Mouse (Mus musculus): ENCODE results near the gene Cerkl. TPM values are rescaled to one million over a fixed set of nuclear protein-coding genes. Genes with fewer than 3 reads are reported as not detected.

Gene Cerkl
- polyA plus RNA-seq, 1 experiment: not detected

GRCm38 (mm10) chr2:79316182-79316880, 140.3 kb downstream of the Cerkl start:
- 76% methylated on average over 9 of the region's 9 CpGs for WGBS
- Histone ChIP-seq H3K4me3 (ENCODE audit: insufficient read depth, low read depth, low read length) (no peak overlapping the region), H3K27ac (ENCODE audit: insufficient read depth, low read depth, low read length) (no peak overlapping the region), H3K4me1 (ENCODE audit: control insufficient read depth, insufficient read depth, low read length) (no peaks in the 10 kb centered on the region)
- TF ChIP-seq CTCF (IDR thresholded peaks at IDR 0.05; ENCODE audit: insufficient read depth, low read depth, low read length): no peak
- no peak for TF ChIP-seq POLR2A (IDR thresholded peaks at IDR 0.05; ENCODE audit: insufficient read depth, low read depth, low read length)

- Histone ChIP-seq H3K4me1 (ENCODE audit: control insufficient read depth, insufficient read depth, low read length) (no peaks in the 10 kb centered on the region), H3K4me3 (ENCODE audit: insufficient read depth, low read depth, low read length) (no peak overlapping the region), H3K27ac (ENCODE audit: insufficient read depth, low read depth, low read length) (no peak overlapping the region)
- WGBS: 83% methylated on average over 4 of the region's 4 CpGs
- TF ChIP-seq POLR2A (IDR thresholded peaks at IDR 0.05; ENCODE audit: insufficient read depth, low read depth, low read length): no peak
- no peak for TF ChIP-seq CTCF (IDR thresholded peaks at IDR 0.05; ENCODE audit: insufficient read depth, low read depth, low read length)
Observed at GRCm38 (mm10) chr2:79315108-79315507, 141.5 kb downstream of the Cerkl start.

DNA sequence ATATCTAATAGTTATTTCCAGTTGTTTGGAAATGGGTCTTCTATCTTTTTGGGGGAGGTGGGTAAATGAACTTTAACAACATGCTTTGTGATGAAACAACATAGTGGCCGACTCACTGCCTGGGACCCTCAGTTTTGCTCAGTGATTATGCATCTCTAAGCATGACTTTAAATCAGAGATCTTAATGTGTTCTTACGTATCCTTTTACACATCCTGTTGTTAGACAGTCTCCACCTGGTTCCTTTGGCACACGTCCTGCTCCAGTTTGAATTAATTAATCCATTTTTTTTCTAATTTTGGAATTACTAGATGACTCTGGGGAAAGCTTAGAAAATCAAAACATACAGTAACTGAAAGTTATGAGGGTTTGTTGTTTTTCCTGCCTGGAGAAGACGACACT, 144.1 kb downstream of the Cerkl start:
- Histone ChIP-seq H3K4me1 (ENCODE audit: control insufficient read depth, insufficient read depth, low read length) (no peaks in the 10 kb centered on the region), H3K27ac (ENCODE audit: insufficient read depth, low read depth, low read length) (no peak overlapping the region), H3K4me3 (ENCODE audit: insufficient read depth, low read depth, low read length) (no peak overlapping the region)
- WGBS: 83% methylated on average over 4 of the region's 4 CpGs
- TF ChIP-seq POLR2A (IDR thresholded peaks at IDR 0.05; ENCODE audit: insufficient read depth, low read depth, low read length) (no peak), CTCF (IDR thresholded peaks at IDR 0.05; ENCODE audit: insufficient read depth, low read depth, low read length) (no peak)

DNA sequence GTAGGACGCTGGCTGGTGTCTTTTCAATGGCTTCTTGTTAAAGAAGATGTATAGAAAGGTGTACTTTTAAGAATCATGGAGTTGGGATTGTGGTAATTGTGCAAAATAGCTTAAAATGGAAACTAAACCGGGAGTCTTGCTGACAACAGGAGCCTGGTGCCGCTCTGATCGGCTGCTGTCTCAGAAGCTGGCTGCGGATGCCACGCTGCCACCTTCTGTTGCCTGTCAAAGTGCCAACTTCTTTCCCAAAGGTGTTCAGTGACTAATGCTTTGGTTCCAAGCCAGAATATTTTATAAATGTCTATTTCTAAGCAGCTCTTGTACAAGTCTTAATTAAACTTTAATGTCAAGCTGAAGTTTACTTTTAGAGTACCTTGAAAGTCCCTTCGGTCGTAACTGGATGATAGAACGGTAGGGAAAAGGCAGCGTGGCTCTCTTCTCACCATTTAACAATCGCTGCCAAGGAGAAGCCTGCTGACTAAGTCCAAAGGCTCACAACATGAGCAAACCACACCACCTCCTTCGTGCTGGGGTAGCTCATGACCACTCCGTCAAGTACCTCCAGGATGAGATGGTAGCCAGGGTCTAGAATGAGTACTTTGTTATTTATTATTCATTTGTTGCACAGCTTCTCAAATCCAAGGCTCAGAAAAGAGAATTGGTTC, 147.0 kb downstream of the Cerkl start:
- H3K27ac ChIP-seq (ENCODE audit: insufficient read depth, low read depth, low read length): no peak overlapping the region
- 85% methylated on average over 13 of the region's 13 CpGs for WGBS
- H3K4me3 ChIP-seq (ENCODE audit: insufficient read depth, low read depth, low read length): no peak overlapping the region
- no peaks in the 10 kb centered on the region for H3K4me1 ChIP-seq (ENCODE audit: control insufficient read depth, insufficient read depth, low read length)
- TF ChIP-seq CTCF (IDR thresholded peaks at IDR 0.05; ENCODE audit: insufficient read depth, low read depth, low read length) (no peak), POLR2A (IDR thresholded peaks at IDR 0.05; ENCODE audit: insufficient read depth, low read depth, low read length) (no peak)

GRCm38 (mm10) chr2:79307549-79307948, 149.0 kb downstream of the Cerkl start:
- WGBS: 73% methylated on average over 4 of the region's 4 CpGs
- H3K4me3 ChIP-seq (ENCODE audit: insufficient read depth, low read depth, low read length): no peak overlapping the region
- H3K27ac ChIP-seq (ENCODE audit: insufficient read depth, low read depth, low read length): no peak overlapping the region
- H3K4me1 ChIP-seq (ENCODE audit: control insufficient read depth, insufficient read depth, low read length): no peaks in the 10 kb centered on the region
- TF ChIP-seq CTCF (IDR thresholded peaks at IDR 0.05; ENCODE audit: insufficient read depth, low read depth, low read length): no peak

DNA sequence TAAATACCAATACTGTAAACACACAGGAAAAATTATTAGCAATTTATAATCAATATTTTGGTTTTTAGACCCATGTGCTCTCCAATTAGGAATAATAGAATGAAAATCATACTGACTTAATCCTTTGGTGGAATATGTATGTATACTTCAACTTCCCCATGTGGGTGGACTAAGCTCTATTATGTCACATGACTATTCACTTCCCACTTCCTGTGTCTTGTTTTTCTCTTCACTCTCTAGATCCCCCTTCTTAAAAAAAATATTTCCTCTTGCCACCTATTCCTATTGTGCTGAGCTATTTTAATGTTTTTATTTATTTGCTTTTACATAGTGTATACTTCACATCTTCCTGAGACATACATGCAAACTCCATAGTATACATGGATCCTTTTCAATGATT, 154.2 kb downstream of the Cerkl start:
- Histone ChIP-seq H3K4me1 (ENCODE audit: control insufficient read depth, insufficient read depth, low read length) (no peaks in the 10 kb centered on the region), H3K27ac (ENCODE audit: insufficient read depth, low read depth, low read length) (no peak overlapping the region), H3K4me3 (ENCODE audit: insufficient read depth, low read depth, low read length) (no peak overlapping the region)
- TF ChIP-seq CTCF (IDR thresholded peaks at IDR 0.05; ENCODE audit: insufficient read depth, low read depth, low read length) (no peak), POLR2A (IDR thresholded peaks at IDR 0.05; ENCODE audit: insufficient read depth, low read depth, low read length) (no peak)

GRCm38 (mm10) chr2:79292431-79292830, 164.2 kb downstream of the Cerkl start:
- no peak for TF ChIP-seq POLR2A (IDR thresholded peaks at IDR 0.05; ENCODE audit: insufficient read depth, low read depth, low read length)
- TF ChIP-seq CTCF (IDR thresholded peaks at IDR 0.05; ENCODE audit: insufficient read depth, low read depth, low read length): no peak
- Histone ChIP-seq H3K4me3 (ENCODE audit: insufficient read depth, low read depth, low read length) (no peak overlapping the region), H3K4me1 (ENCODE audit: control insufficient read depth, insufficient read depth, low read length) (no peaks in the 10 kb centered on the region; the same call in 1 of the 2 replicates), H3K27ac (ENCODE audit: insufficient read depth, low read depth, low read length) (no peak overlapping the region)
- WGBS: 66% methylated on average over 6 of the region's 6 CpGs

DNA sequence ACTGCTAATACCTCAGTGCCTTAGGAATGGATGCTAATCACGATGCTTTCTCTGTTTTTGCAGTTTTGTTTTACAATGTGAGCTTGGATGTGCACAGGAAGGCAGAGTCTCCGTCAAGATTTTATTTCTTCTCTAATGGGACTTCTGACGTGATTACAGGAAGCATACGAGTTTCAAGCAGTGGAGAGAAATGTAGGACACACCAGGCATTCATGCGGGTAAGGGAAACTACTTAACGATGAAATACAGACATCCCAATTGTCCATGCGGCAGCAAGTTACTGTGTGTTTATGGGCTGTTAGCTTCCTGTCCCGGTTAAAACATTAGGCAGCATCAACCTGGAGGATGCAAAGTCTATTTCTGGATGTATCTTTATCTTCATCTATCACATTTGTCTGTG, 164.7 kb downstream of the Cerkl start:
- Histone ChIP-seq H3K27ac (ENCODE audit: insufficient read depth, low read depth, low read length) (no peak overlapping the region), H3K4me1 (ENCODE audit: control insufficient read depth, insufficient read depth, low read length) (no peaks in the 10 kb centered on the region; the same call in 1 of the 2 replicates), H3K4me3 (ENCODE audit: insufficient read depth, low read depth, low read length) (no peak overlapping the region)
- TF ChIP-seq CTCF (IDR thresholded peaks at IDR 0.05; ENCODE audit: insufficient read depth, low read depth, low read length) (no peak), POLR2A (IDR thresholded peaks at IDR 0.05; ENCODE audit: insufficient read depth, low read depth, low read length) (no peak)
- WGBS: 70% methylated on average over 8 of the region's 8 CpGs

DNA sequence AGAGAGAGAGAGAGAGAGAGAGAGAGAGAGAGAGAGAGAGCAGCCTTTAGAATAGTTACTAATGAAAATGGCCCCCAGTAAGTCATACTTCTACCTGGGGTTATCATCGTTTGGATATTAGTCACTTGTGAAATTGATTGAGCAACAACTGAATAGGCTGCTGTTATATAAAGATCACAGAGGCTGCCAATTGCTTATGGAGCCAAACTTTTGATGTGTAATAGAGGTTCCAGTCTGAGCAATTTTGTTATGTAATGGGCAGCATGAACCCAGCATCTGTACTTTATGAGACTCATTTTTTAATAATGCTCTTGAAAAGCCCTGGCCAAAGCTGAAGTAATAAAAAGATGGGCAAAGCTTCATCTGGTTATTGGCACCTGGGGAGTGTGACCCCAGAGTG, 166.4 kb downstream of the Cerkl start:
- 81% methylated on average over 1 of the region's 1 CpGs for WGBS
- no peak overlapping the region for H3K27ac ChIP-seq (ENCODE audit: insufficient read depth, low read depth, low read length)
- TF ChIP-seq CTCF (IDR thresholded peaks at IDR 0.05; ENCODE audit: insufficient read depth, low read depth, low read length): no peak
- TF ChIP-seq POLR2A (IDR thresholded peaks at IDR 0.05; ENCODE audit: insufficient read depth, low read depth, low read length): no peak

More for the DNA sequence above, 166.4 kb downstream of the Cerkl start:
- Histone ChIP-seq H3K4me3 (ENCODE audit: insufficient read depth, low read depth, low read length) (no peak overlapping the region), H3K4me1 (ENCODE audit: control insufficient read depth, insufficient read depth, low read length) (no peaks in the 10 kb centered on the region; the same call in 1 of the 2 replicates)

All from olfactory bulb, adult 2 months (tissue).